Mouse (Mus musculus) hindbrain, embryonic 11.5 days (tissue): Measurements from ENCODE around the gene Adam33. TPM values are rescaled to one million over a fixed set of nuclear protein-coding genes. Genes with fewer than 3 reads are reported as not detected.
"Not testable (repeated sequence)": the region's sequence is repeated elsewhere in the genome, so short reads cannot be mapped to it uniquely, and the experiment has no call there.

Experiments
- ATAC-seq: fragments of 200-750 bp; cut with Nextera tagmentation; 2 replicates; pipeline ENCODE4 v1.8.0; 2017; ENCODE audit warnings: mild to moderate bottlenecking, moderate TSS enrichment, moderate library complexity; ENCODE audit not compliant: low FRiP score
- DNase-seq: peaks from one replicate; pipeline ENCODE4 v3.0.0-alpha.2; 2015; ENCODE audit warnings: low spot score
- H3K27ac ChIP-seq: fragments of 300-500 bp; sonication (generic); 2 replicates; pipeline ENCODE4 v1.5.1; 2014; ENCODE audit warnings: mild to moderate bottlenecking, low read depth, low read length
- H3K27me3 ChIP-seq: fragments of 300-500 bp; sonication (generic); 2 replicates; pipeline ENCODE4 v1.6.1; 2014; ENCODE audit warnings: mild to moderate bottlenecking, low read length, moderate library complexity, mixed read lengths; ENCODE audit not compliant: control insufficient read depth, insufficient read depth
- H3K36me3 ChIP-seq: fragments of 300-500 bp; sonication (generic); 2 replicates; pipeline ENCODE4 v1.6.1; 2014; ENCODE audit warnings: mild to moderate bottlenecking, low read length, moderate library complexity, mixed read lengths; ENCODE audit not compliant: control insufficient read depth, insufficient read depth
- H3K4me1 ChIP-seq: fragments of 300-500 bp; sonication (generic); replicated peaks from 2 replicates; pipeline ENCODE4 v1.6.1; 2014; ENCODE audit warnings: low read length, mixed read lengths; ENCODE audit not compliant: control insufficient read depth, insufficient read depth
- H3K4me2 ChIP-seq: fragments of 300-500 bp; sonication (generic); replicated peaks from 2 replicates; pipeline ENCODE4 v1.6.1; 2014; ENCODE audit warnings: mild to moderate bottlenecking, low read depth, low read length
- H3K4me3 ChIP-seq: fragments of 300-500 bp; sonication (generic); 2 replicates; pipeline ENCODE4 v1.5.1; 2014; ENCODE audit warnings: low read depth, low read length
- H3K9ac ChIP-seq: fragments of 300-500 bp; sonication (generic); 2 replicates; pipeline ENCODE4 v1.6.1; 2014; ENCODE audit warnings: low read depth, low read length
- H3K9me3 ChIP-seq: fragments of 300-500 bp; sonication (generic); 2 replicates; pipeline ENCODE4 v1.6.1; 2016; ENCODE audit warnings: low read length; ENCODE audit not compliant: control insufficient read depth
- WGBS: fragments of 180-500 bp; shearing (Covaris S2); extraction: QIAGEN DNeasy Blood & Tissue Kit; methylation state at CpG from one replicate; pipeline ENCODE4 v1.1.7; 2014; 5-methylcytosine and 5-hydroxymethylcytosine counted together
- polyA plus RNA-seq: library from polyadenylated mRNA; unstranded; fragments of >200 nt; fragmentation: Nextera tagmentation; extraction: Ambion mirVana; gene quantifications from 2 replicates; pipeline ENCODE4 v1.2.1, GENCODE M21; 2014

Gene Adam33
- polyA plus RNA-seq, 1 experiment from 2014 or later = 0.66 TPM

DNA sequence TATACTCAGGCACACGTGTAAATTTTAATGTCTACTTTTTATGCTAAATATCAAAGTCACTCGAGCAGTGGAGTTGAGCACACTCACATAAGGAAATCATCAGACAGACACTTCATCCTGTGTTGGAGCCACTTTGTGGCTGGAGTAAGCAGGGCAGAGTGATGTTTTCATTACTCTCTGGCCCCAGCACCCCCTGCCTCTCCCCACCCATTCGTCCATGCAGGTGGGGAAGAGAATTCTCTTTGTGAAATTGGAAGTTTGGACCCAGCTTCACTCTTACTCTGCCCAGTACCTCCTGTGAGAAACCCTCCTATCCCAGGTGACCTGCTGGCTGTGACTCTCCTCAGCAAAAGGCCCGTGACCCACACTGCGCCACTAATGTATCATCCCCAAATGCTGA, 24.9 kb downstream of the Adam33 start:
- WGBS = 84% methylated on average over 5 of the region's 5 CpGs
- Histone ChIP-seq H3K9ac (no peak overlapping the region), H3K4me2 (no peak overlapping the region), H3K36me3 (no peaks in the 10 kb centered on the region), H3K27ac (no peak overlapping the region), H3K4me1 (0 out of 2 replicates have a peak, but pooled peaks cover 3% of the 10 kb centered on the region), H3K9me3 (no peaks in the 10 kb centered on the region), H3K27me3 (peaks cover 32% of the 10 kb centered on the region), H3K4me3 (no peak overlapping the region)
- DNase-seq = no peak
- no peak for ATAC-seq

DNA sequence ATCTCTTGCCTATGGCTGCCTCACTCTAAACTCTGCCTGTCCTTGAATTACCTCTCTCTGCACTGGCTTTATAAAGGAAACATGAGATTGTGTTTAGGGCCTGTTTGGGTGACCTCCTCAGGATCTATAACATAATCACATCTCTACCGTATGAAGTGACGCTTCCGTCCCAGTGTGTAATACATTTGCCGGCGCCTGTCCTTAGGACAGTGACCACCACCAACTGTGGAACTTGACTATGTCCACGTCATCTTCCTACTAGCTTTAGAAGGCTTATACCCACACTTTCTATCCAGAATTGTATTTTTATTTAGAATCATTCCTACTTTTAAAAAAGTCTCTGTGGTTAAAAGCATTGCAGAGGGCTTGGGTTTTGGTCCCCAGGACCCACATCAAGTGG, 25.4 kb downstream of the Adam33 start:
- Histone ChIP-seq H3K9me3 (no peaks in the 10 kb centered on the region), H3K9ac (no peak overlapping the region), H3K27ac (no peak overlapping the region), H3K4me3 (no peak overlapping the region), H3K36me3 (no peaks in the 10 kb centered on the region), H3K4me1 (0 out of 2 replicates have a peak, but pooled peaks cover 3% of the 10 kb centered on the region), H3K4me2 (no peak overlapping the region), H3K27me3 (peaks cover 32% of the 10 kb centered on the region)
- 89% methylated on average over 6 of the region's 6 CpGs for WGBS
- ATAC-seq (no peak), DNase-seq (no peak)

DNA sequence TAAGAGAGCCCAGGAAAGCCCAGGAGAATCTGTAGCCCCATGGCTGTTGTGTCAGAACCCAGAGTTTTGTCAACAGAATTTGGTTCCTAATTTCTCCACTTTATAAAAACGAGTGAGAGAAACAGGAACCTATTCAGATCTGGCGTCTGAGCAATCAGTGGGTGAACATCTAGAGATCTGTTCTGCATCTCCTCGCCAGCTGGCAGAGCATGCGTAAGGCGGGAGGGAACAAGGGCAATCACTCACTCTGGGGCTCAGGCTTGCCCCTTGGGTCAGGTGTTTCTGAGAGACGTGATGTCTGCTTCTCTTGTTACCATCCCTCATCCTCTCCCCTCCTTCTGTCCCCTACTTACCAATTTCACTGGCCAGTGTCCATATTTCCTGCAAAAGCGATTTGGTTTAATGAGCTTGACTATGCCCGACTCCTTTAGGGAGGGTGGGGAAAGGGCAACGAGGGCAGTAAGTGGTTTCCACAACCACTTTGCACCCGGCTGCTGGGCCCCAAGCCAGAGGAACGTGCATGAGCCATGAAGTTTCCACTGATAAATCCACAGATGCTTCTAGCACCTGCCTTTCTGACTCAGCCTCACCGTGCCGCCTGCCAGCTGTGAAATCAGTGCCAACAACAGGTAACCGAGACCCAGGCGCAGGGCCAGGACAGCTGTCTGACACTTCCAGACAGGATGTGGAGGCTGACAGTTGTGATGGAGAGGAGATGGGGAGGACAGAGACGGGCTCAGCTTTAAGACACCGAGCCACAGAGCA, 26.2 kb downstream of the Adam33 start:
- Histone ChIP-seq H3K9me3 (no peaks in the 10 kb centered on the region), H3K4me3 (no peak overlapping the region), H3K4me2 (no peak overlapping the region), H3K27me3 (peaks cover 29% of the 10 kb centered on the region), H3K9ac (no peak overlapping the region), H3K27ac (no peak overlapping the region), H3K4me1 (0 out of 2 replicates have a peak, but pooled peaks cover 3% of the 10 kb centered on the region), H3K36me3 (no peaks in the 10 kb centered on the region)
- ATAC-seq (no peak), DNase-seq (no peak)
- WGBS = 75% methylated on average over 17 of the region's 17 CpGs

DNA sequence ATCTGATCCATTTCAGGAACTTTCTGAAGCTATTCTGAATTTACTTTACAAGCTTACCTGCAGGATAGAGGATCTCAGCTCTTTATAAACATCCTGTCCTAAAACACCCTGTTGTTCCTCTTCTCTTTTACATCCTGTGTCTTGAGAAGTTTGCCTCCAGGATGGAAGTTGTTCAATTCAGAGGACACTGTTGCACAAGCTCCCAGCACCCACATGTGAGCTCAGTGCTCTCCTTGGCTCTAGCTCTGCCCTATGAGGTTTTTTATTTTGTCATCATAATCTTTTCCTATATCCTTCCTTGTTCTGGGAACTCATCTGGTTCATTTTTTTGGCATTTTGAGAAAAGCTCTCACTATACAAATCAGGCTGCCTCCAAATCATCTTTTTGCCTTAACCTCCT, 26.9 kb downstream of the Adam33 start:
- H3K27ac ChIP-seq = no peak overlapping the region
- no peak overlapping the region for H3K4me2 ChIP-seq
- H3K9ac ChIP-seq = no peak overlapping the region
- 0 out of 2 replicates have a peak, but pooled peaks cover 2% of the 10 kb centered on the region for H3K4me1 ChIP-seq
- ATAC-seq (no peak), DNase-seq (no peak)
- no peaks in the 10 kb centered on the region for H3K36me3 ChIP-seq
- no peak overlapping the region for H3K4me3 ChIP-seq
- H3K9me3 ChIP-seq = no peaks in the 10 kb centered on the region
- H3K27me3 ChIP-seq = peaks cover 22% of the 10 kb centered on the region

DNA sequence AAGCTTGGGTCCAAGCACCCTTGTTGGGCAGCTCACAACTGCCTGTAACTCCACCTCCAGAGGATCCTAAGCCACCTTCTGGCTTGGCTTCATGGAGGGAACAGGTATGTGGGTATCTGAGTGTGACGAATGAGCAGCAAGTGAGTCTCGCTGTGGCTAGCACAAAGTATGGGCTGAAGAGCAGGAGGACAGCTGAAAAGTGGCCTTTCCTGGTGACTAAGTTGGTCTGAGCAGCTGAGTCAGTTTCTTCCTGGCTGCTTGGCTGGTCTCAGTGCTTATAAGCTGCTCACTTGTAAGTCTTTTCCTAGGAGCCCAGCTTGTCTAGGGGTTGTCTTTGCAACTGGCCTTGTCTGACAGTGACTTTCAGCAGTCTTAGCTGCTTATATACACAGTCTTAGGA, 27.3 kb downstream of the Adam33 start:
- Histone ChIP-seq H3K27me3 (peaks cover 18% of the 10 kb centered on the region), H3K27ac (no peak overlapping the region), H3K4me2 (no peak overlapping the region), H3K4me3 (no peak overlapping the region), H3K36me3 (no peaks in the 10 kb centered on the region), H3K9ac (no peak overlapping the region), H3K9me3 (no peaks in the 10 kb centered on the region), H3K4me1 (no peaks in the 10 kb centered on the region)
- DNase-seq (no peak), ATAC-seq (no peak)
- 93% methylated on average over 2 of the region's 2 CpGs for WGBS

DNA sequence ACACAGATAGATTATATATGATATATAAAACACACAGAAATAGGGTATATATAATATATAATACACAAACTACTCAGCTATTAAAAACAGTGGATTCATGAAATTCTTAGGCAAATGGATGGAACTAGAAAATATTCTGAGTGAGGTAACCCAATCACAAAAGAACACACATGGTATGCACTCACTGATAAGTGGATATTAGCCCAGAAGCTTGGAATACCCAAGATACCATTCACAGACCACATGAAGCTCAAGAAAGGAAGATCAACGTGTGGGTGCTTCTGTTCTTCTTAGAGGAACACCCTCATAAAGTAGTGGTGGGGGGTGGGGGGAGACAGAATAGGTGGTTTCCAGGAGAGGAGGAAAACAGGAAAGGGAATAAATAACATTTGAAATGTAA, 32.2 kb downstream of the Adam33 start:
- H3K4me3 ChIP-seq, DNase-seq, H3K9me3 ChIP-seq, H3K4me1 ChIP-seq, H3K9ac ChIP-seq, H3K27me3 ChIP-seq, ATAC-seq, H3K27ac ChIP-seq, H3K36me3 ChIP-seq, H3K4me2 ChIP-seq: not testable (repeated sequence)
- WGBS = 68% methylated on average over 1 of the region's 1 CpGs

DNA sequence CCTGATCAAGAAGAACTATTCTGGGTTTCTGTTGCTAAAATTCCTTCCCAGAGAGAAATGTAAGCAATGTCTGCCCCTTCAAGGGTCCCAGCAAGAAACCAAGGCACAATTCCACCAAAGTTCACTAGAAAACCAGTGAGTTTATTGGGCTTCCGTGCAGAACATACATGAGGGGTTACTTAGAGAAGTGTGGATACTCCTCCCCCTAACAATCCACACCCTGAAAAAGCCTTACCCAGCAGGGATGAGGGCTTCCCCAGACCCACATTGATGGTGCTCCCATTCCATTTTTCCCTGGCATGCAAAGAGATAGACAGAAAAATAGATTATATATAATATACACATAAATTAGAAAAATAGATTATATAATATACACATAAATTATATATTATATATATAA, 32.6 kb downstream of the Adam33 start:
- no peak for DNase-seq
- no peak overlapping the region for H3K9ac ChIP-seq
- WGBS = 85% methylated on average over 1 of the region's 1 CpGs
- no peak for ATAC-seq
- no peak overlapping the region for H3K4me3 ChIP-seq
- H3K36me3 ChIP-seq = no peaks in the 10 kb centered on the region
- H3K27me3 ChIP-seq = no peaks in the 10 kb centered on the region
- no peaks in the 10 kb centered on the region for H3K4me1 ChIP-seq
- no peaks in the 10 kb centered on the region for H3K9me3 ChIP-seq
- no peak overlapping the region for H3K27ac ChIP-seq
- H3K4me2 ChIP-seq = no peak overlapping the region

DNA sequence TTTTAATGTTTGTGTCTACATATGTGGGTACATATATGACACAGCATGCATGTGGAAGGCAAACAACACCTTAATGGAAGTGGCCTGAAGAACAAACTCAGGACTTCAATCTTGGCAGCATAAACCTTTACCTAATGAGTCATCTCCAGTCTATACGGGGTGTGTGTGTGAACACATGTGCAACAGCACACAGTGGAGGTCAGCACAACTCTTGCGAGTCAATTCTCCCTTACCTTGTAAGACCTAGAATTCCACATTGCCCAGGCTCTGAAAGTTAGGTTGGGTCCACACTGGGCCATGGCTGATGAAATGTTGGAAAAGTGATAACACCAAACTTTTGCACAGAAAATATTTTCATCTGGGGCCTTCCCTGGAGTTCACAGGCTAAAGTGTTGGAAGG, 33.1 kb downstream of the Adam33 start:
- Histone ChIP-seq H3K27ac (no peak overlapping the region), H3K4me2 (no peak overlapping the region), H3K4me3 (no peak overlapping the region), H3K4me1 (no peaks in the 10 kb centered on the region), H3K9me3 (no peaks in the 10 kb centered on the region), H3K9ac (no peak overlapping the region), H3K36me3 (no peaks in the 10 kb centered on the region), H3K27me3 (no peaks in the 10 kb centered on the region)
- ATAC-seq = no peak
- DNase-seq = no peak
- WGBS = 89% methylated on average over 2 of the region's 2 CpGs
